Mouse (Mus musculus): ENCODE measurements at regions not wholly inside any gene's neighbourhood (a gene's known extent, or its start where the extent isn't known, plus 50 kb on each side); places are given as distances from the start of the nearest gene placed in this dataset.
"Not testable (repeated sequence)": the region's sequence is repeated elsewhere in the genome, so short reads cannot be mapped to it uniquely, and the experiment has no call there.

DNA sequence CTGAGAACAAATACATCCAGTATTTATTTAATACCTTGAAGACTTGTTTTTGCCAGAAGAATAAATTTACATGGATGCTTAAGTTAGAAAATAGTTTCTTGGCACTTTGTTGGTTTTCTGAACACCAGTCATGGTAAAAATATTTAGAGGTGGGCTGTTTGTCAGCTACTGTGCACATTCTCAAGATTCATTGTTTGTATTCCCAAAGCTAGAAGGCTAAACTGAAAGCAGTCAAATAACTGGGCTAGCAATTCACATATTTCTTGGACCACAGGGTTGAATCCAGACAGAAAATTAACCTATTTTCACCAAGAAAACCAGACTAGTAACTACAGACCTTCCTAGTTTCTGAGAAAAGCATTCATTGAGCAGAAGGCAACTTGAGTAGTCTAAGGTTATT is 488.1 kb upstream of the Klf6 start:
- no peak for DNase-seq

GRCm38 (mm10) chr13:5408226-5408804 is 453.0 kb upstream of the Klf6 start:
- DNase-seq = no peak

GRCm38 (mm10) chr13:5412052-5412451 is 449.2 kb upstream of the Klf6 start:
- DNase-seq = no peak

DNA sequence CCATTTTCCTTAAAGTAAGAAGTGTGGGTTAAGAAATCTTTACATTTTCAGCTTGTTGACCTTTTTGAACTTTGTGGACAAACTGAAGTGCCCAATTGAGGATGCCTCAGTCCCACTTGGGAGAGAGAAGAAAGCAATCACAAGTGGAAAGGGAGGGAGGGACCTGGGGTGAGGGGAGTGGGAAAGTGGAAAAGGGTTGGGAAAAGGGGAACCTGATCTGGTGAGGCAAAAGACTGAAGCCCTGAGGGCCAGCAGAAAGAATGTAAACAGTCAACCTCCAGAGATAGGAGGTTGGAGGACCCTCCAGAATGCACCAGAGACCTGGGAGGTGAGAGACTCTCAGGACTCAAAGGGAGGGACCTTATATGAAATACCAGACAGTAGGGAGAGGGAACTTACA is 448.3 kb upstream of the Klf6 start:
- DNase-seq = not testable (repeated sequence)

GRCm38 (mm10) chr13:5424110-5424509 is 437.2 kb upstream of the Klf6 start:
- DNase-seq = no peak

DNA sequence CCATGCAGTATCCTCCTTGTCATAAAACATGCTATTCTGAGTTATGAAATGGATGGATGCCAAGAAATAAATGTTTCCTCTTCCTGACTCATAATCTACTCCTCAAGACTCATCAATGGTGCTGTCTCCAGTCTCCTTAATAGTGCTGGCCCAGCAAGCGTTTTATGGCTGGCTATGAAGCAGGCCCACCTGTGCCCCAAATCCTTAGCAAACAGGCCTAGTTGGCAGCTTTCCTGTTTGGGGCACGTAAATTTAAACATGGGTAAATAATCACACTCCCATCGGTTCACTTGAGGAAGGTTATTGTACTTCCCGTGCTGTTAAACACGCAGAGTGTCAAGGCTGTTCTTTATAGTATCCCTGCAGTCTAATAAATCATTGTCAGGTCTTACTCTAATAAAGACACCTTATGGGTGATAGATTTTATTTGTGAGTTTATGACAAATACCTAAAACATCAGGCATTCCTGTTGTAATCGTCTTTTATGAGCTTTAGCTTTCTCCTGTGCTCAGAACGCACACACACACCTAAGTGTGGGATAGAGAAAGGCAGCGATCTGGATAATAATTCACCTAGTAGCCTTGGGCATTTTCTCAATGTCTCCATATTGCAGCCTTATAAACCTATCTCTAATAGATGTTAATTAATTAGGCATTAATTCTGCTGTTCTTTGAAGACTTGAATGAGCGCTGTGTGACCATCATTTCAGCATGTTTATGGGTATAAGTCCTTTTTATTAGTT is 435.6 kb upstream of the Klf6 start:
- no peak for DNase-seq

DNA sequence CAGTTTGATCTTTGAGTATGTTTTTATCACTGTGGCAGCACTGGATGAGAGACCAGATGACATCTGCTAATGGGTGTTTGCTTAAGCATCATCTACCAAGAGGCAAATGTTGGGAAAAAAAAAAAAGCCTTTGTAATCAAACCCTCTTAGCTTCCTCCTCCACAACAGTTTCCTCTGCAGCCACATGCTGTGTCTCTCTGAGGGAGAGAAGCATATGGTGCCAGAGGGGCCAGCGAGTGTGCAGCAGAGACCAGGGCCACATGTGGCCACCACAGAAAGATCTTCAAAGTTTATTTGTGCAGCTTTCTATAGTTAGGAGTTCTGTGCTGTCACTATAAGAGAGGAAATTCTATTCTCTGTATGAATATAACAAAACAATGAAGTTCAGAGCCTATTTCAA is 427.6 kb upstream of the Klf6 start:
- DNase-seq = no peak

DNA sequence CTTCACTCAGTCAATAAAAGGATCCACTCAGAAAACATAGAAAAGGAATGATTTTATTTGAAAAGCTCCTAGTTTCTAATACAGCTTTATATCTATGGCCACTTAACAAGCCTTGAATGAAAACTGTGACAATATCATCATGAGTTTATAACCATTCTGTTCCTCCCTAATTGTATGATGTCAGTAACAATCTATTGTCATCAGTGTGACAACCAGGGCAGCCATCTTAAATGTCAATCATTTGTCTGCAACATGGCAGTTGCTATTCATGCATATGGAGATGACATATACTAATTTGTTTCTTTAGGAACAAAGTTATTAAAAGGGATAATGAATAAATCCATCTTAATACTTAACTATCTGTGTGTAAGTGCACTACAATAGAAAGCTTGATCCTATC is 426.2 kb upstream of the Klf6 start:
- DNase-seq = no peak

- DNase-seq = no peak
These were observed 425.1 kb upstream of the Klf6 start for GRCm38 (mm10) chr13:5436191-5436590.

DNA sequence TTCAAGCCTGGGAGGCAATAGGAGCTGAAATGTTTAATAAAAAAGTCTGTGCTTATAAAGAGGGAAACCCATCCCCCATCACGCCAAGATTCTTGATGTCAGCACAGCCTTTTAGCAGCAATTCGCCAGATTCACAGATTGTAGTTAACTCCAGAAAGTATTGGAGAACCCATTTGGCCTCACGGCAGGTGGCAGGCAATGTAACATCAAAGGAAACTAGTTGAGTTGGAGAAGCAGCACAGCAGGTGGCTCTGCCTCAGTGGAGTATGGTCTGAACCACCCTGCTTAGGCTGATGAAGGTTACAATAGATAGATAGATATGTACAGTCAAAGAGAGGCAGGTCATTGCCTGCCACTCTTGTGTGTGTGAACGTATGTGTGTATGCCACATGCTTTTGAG is 420.8 kb upstream of the Klf6 start:
- no peak for DNase-seq

GRCm38 (mm10) chr13:5444759-5445478 is 416.4 kb upstream of the Klf6 start:
- no peak for DNase-seq

DNA sequence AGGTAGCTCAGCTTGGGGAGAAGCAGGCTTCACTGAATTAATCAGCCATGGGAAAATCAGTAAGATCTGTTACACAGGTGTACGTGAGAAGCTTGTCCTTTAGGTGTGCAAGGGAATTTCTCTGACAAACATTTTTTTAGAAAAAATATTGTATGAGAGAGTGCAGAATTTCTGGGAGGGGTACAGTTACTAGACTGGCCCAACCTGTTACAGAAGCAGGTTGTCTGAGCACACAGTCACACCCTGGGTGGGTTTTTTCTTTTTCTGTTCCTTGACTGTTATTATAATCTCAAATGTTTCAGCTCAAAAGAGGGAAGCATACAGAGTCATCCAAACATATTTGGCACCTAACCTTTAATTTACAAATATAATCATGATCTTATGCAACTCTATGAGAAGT is 412.7 kb upstream of the Klf6 start:
- DNase-seq = no peak

DNA sequence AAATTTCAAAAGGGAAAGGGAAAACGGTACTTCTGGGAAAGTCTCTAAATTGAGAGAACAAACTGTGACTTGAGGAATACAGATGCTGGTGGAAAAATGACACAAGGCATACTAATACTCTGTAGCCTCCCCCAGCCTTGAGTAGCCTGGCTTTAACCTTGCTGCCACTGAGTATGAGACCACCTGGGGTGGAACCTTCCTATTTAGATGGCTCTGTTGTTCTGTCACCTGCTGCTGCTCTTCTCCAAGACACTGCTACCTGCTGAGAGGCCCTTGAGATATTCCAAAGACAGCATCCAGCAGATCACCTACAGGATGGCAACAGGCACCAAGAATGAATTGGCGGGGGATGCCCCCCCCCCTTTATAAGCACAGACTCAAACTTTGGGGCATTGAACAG is 380.5 kb upstream of the Klf6 start:
- no peak for DNase-seq

- DNase-seq = no peak
These were observed 369.0 kb upstream of the Klf6 start for GRCm38 (mm10) chr13:5492266-5492665.

DNA sequence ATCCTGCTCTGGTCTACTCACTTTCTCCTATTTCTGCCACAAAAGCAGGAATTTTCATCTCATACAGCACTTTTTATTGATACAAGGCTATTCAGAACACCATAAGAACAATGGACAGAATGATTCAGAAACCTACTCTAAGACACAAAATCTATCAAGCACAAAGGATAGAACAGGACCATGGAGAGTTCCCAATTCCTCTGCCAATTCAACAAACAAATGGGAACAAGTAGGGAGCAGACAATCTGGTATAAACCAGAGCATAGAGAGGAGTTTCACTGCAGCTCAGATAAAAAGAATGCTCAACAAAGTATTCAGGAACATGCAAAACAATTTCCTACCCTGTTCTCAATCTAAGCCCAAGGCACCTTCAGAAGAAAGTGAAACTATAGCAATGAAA is 363.7 kb upstream of the Klf6 start:
- DNase-seq = no peak

- no peak for DNase-seq
These were observed 349.5 kb upstream of the Klf6 start for GRCm38 (mm10) chr13:5511784-5512183.

GRCm38 (mm10) chr13:5515552-5515951 is 345.7 kb upstream of the Klf6 start:
- DNase-seq = no peak

DNA sequence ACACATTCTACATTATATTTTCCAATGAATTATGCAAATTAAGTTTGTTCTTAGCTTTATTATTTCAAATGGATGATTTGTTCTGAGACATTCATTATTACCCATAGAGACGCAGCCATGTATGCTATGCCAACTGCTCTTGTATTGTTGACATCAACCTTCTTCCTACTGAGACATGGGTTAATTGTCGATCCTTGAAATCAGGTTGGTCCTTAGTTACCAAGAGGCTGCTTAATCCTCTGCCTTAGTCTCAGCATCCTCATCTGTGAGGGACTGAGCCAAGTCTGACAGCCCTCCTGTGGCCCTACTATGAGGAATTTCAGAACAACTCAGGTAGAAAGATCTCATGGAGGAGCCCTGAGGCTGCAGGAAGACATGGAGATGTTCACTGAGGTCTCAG is 345.2 kb upstream of the Klf6 start:
- no peak for DNase-seq

- DNase-seq = no peak
These were observed 342.1 kb upstream of the Klf6 start for GRCm38 (mm10) chr13:5519181-5519580.

- no peak for DNase-seq
These were observed 341.7 kb upstream of the Klf6 start for GRCm38 (mm10) chr13:5519600-5519999.

DNA sequence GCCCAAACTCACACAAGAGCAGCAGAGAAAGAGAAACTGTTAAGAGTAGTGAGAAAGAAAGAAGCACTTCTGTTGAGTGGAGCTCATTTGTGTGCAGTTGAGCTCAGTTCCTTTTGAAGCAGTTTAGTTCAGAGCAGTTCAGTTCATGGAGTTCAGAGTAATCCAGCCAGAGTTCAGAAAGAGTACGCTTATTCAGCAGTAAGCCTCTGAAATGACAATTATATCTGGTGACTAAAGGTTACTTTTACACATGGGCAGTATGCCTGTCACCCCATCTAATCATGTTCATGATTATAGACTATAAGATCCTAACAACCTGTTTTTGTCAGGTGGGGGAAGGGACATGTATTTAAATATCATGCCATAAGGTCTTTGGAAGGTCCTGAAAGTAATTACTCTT is 333.9 kb upstream of the Klf6 start:
- no peak for DNase-seq

DNA sequence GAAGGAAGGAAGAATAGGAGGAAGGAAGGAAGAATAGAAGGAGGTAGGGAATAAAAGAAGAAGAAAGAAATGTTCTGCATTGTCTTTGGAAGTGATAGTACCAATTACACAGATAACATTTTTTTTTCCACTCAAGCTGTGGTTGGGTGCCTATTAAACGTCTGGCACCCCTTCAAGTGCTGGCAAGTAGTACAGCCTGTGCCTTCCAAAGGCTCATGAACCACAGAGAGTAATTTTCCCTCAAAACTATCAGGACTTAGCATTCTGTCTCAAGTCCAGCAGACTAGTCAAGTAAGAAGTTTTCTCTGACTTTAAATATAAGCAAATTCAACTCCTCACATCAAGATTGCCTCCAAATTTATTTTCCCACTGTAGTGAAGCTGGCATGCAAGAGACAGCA is 321.0 kb upstream of the Klf6 start:
- no peak for DNase-seq

- DNase-seq = no peak
These were observed 315.8 kb upstream of the Klf6 start for GRCm38 (mm10) chr13:5545521-5545920.

GRCm38 (mm10) chr13:5546011-5546410 is 315.3 kb upstream of the Klf6 start:
- no peak for DNase-seq
